Mouse (Mus musculus): ENCODE results near the gene Asap2.

DNA sequence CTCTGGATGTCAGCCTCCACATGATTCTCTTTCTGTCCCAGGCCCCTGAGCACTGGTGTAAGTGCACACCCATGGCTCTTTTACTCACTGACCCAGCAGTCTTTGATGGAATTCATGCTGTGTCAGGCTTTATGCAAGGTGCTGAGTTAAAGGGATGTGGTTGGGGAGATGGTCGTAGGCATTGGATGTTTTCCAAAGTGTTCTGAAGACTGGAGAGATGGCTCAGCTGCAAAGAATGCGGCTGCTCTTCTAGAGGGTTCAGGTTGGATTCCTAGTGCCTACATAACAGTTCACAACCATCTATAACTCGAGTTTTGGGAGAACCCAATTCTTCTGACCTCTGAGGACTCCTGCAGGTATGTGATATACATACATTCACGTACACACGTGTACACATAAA is 217.2 kb downstream of the Asap2 start:
- TF ChIP-seq CTCF (IDR thresholded peaks at IDR 0.05; ENCODE audit: borderline replicate concordance, control insufficient read depth, extremely low read depth, insufficient read depth, low read length, poor library complexity) (no peak), POLR2A (IDR thresholded peaks at IDR 0.05; ENCODE audit: control insufficient read depth, extremely low read depth, insufficient read depth, low read length, poor library complexity) (no peak)

Measured in thymus, adult 2 months (tissue).